Mouse (Mus musculus) cortical plate, adult 2 months (tissue): ENCODE data around the gene Pip4k2c.
"Not testable (repeated sequence)": the region's sequence is repeated elsewhere in the genome, so short reads cannot be mapped to it uniquely, and the experiment has no call there.

ENCODE experiments used
- CTCF ChIP-seq: fragments of 200-500 bp; IDR thresholded peaks from 2 replicates; pipeline ENCODE4 v1.5.1; 2011; ENCODE audit warnings: mild to moderate bottlenecking, control low read depth, low read length; ENCODE audit not compliant: insufficient read depth; ENCODE audit errors: extremely low read depth
- POLR2A ChIP-seq: fragments of 200-500 bp; IDR thresholded peaks from 2 replicates; pipeline ENCODE4 v1.6.1; 2011; ENCODE audit warnings: mild to moderate bottlenecking, low read length, control low read depth; ENCODE audit not compliant: insufficient read depth; ENCODE audit errors: extremely low read depth

DNA sequence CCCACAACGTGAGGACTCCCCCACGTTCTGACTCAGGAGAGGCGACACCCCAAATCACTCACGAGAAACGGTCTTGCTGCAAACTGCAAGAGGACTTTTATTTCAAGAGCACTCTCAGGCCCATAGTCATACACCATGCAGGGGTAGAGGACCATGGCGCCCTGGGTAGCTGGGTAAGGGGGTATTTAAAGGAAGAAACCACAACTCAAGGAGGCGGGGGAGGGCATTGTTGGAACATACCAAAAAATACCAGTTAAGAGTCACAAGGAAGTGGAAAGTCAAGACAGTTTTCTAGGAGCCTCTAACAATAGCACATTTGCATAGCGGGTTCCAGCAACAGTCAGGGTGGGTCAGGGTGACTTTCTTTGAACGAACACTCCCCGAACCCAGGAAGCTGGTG, 58.8 kb downstream of the Pip4k2c start:
- TF ChIP-seq CTCF, POLR2A: not testable (repeated sequence)
